Mouse (Mus musculus) heart, postnatal 25 days (tissue): ENCODE results near the gene Bola1. TPM values are rescaled to one million over a fixed set of nuclear protein-coding genes. Genes with fewer than 3 reads are reported as not detected.
"Not testable (repeated sequence)": the region's sequence is repeated elsewhere in the genome, so short reads cannot be mapped to it uniquely, and the experiment has no call there.

Experiments
- DNase-seq: peaks from one replicate; pipeline ENCODE4 v3.0.0; 2022; ENCODE audit warnings: low spot score
- intact Hi-C: fragments of 180-260 bp; cut with DNase I; formaldehyde crosslinking; loops from one replicate; pipeline ENCODE4 v1.15.1; 2025
- total RNA-seq, 2 experiments: library from RNA; stranded (reverse); gene quantifications; 2 replicates each; pipeline ENCODE4 v1.2.3; 2021

Bola1 gene
- total RNA-seq, 2 experiments from 2014 or later = 19.3 to 22.2 TPM

GRCm38 (mm10) chr3:96248141-96249033 is 28.9 kb upstream of the Bola1 start:
- intact Hi-C loops = loop anchor here (1.0 kb wide), 1 partner anchor 14 kb away; no protein-coding TSS in a partner anchor
- DNase-seq = no peak

- intact Hi-C loops = loop anchor here (1.0 kb wide), 1 partner anchor 15 kb away; no protein-coding TSS in a partner anchor
- DNase-seq = no peak
Observed at GRCm38 (mm10) chr3:96247356-96248140, 28.0 kb upstream of the Bola1 start.

GRCm38 (mm10) chr3:96246427-96246856 is 26.9 kb upstream of the Bola1 start, which contains the start of gene Hist2h3c1:
Gene Hist2h3c1 (plus strand): TSS chr3:96246685.
- DNase-seq, intact Hi-C loops: not testable (repeated sequence)

GRCm38 (mm10) chr3:96246018-96246417 is 26.5 kb upstream of the Bola1 start:
- DNase-seq, intact Hi-C loops: not testable (repeated sequence)

- DNase-seq = peak; percentile 85
- intact Hi-C loops = not testable (repeated sequence)
Observed at GRCm38 (mm10) chr3:96245003-96245886, 25.7 kb upstream of the Bola1 start, which contains the start of gene Hist2h2aa1. Gene Hist2h2aa1 (plus strand): TSS chr3:96245497.

- intact Hi-C loops = no loop called here
- DNase-seq = no peak
Observed at GRCm38 (mm10) chr3:96243921-96244572, 24.5 kb upstream of the Bola1 start.

- intact Hi-C loops = loop anchor here (2.0 kb wide), 1 partner anchor 22 kb away; the partner anchor contains the start of gene Hist2h4
- DNase-seq = no peak
Observed at GRCm38 (mm10) chr3:96240799-96241197, 21.3 kb upstream of the Bola1 start.

- intact Hi-C loops = loop anchor here (2.0 kb wide), 1 partner anchor 23 kb away; the partner anchor contains the start of gene Hist2h4
- DNase-seq = peak; percentile 94
Observed at GRCm38 (mm10) chr3:96239949-96240798, 20.7 kb upstream of the Bola1 start, which contains the start of gene Hist2h2aa2. Gene Hist2h2aa2 (minus strand): TSS chr3:96240276.

- peak; percentile 33 for DNase-seq
- intact Hi-C loops = not testable (repeated sequence)
Observed at GRCm38 (mm10) chr3:96238954-96239793, 19.7 kb upstream of the Bola1 start, which contains the start of gene Hist2h3c2. Gene Hist2h3c2 (minus strand): TSS chr3:96239127.

- intact Hi-C loops = no loop called here
- DNase-seq = no peak
Observed at GRCm38 (mm10) chr3:96237904-96238511, 18.5 kb upstream of the Bola1 start.

GRCm38 (mm10) chr3:96237335-96237903 is 17.9 kb upstream of the Bola1 start:
- intact Hi-C loops = no loop called here
- no peak for DNase-seq

- intact Hi-C loops = no loop called here
- DNase-seq = no peak
Observed at GRCm38 (mm10) chr3:96236834-96237334, 17.4 kb upstream of the Bola1 start.

- intact Hi-C loops = no loop called here
Observed at GRCm38 (mm10) chr3:96235836-96236235, 16.3 kb upstream of the Bola1 start.

GRCm38 (mm10) chr3:96234914-96235313 is 15.4 kb upstream of the Bola1 start:
- no peak for DNase-seq
- intact Hi-C loops = no loop called here

More at GRCm38 (mm10) chr3:96235836-96236235, 16.3 kb upstream of the Bola1 start:
- DNase-seq = no peak

GRCm38 (mm10) chr3:96231758-96232120 is 12.2 kb upstream of the Bola1 start:
- intact Hi-C loops = no loop called here
- DNase-seq = no peak
